Mouse (Mus musculus): ENCODE results near the gene Srbd1. TPM values are rescaled to one million over a fixed set of nuclear protein-coding genes. Genes with fewer than 3 reads are reported as not detected.

The Srbd1 gene
- polyA plus RNA-seq, 2 experiments, result 8.1 to 10.2 TPM

GRCm38 (mm10) chr17:85981869-85982268, 163.1 kb downstream of the Srbd1 start:
- ATAC-seq (ENCODE audit: low FRiP score, low read depth), result no peak

GRCm38 (mm10) chr17:85978876-85979275, 166.1 kb downstream of the Srbd1 start:
- WGBS, result 47% methylated on average over 8 of the region's 8 CpGs
- no peak overlapping the region for H3K4me2 ChIP-seq (replicated peaks; ENCODE audit: low read depth, low read length, severe bottlenecking)
- no peak for TF ChIP-seq POLR2A (IDR thresholded peaks at IDR 0.05; ENCODE audit: borderline replicate concordance, extremely low read depth, insufficient read depth, insufficient read length)

More at GRCm38 (mm10) chr17:85981869-85982268, 163.1 kb downstream of the Srbd1 start:
- Histone ChIP-seq H3K4me3 (replicated peaks; ENCODE audit: low read length) (no peak overlapping the region), H3K36me3 (ENCODE audit: control insufficient read depth, insufficient read depth, low read length) (no peaks in the 10 kb centered on the region; the same call in 1 of the 2 replicates), H3K4me2 (replicated peaks; ENCODE audit: low read depth, low read length, severe bottlenecking) (no peak overlapping the region), H3K9ac (ENCODE audit: low read depth, low read length, severe bottlenecking) (no peak overlapping the region), H3K27me3 (ENCODE audit: control insufficient read depth, insufficient read depth, low read length) (no peaks in the 10 kb centered on the region), H3K27ac (replicated peaks; ENCODE audit: low read depth, low read length) (no peak overlapping the region), H3K9me3 (ENCODE audit: control insufficient read depth, low read length) (no peaks in the 10 kb centered on the region), H3K4me1 (ENCODE audit: control insufficient read depth, insufficient read depth, low read length) (peaks cover 7% of the 10 kb centered on the region; the same call in 1 of the 2 replicates)
- WGBS, result 90% methylated on average over 3 of the region's 3 CpGs
- no peak for TF ChIP-seq POLR2A (IDR thresholded peaks at IDR 0.05; ENCODE audit: borderline replicate concordance, extremely low read depth, insufficient read depth, insufficient read length)
- DNase-seq (ENCODE audit: low spot score), result no peak

GRCm38 (mm10) chr17:85975077-85975476, 169.9 kb downstream of the Srbd1 start:
- Histone ChIP-seq H3K27ac (replicated peaks; ENCODE audit: low read depth, low read length) (no peak overlapping the region), H3K9me3 (ENCODE audit: control insufficient read depth, low read length) (no peaks in the 10 kb centered on the region), H3K27me3 (ENCODE audit: control insufficient read depth, insufficient read depth, low read length) (no peaks in the 10 kb centered on the region), H3K36me3 (ENCODE audit: control insufficient read depth, insufficient read depth, low read length) (no peaks in the 10 kb centered on the region), H3K4me3 (replicated peaks; ENCODE audit: low read length) (no peak overlapping the region), H3K9ac (ENCODE audit: low read depth, low read length, severe bottlenecking) (no peak overlapping the region), H3K4me2 (replicated peaks; ENCODE audit: low read depth, low read length, severe bottlenecking) (no peak overlapping the region), H3K4me1 (ENCODE audit: control insufficient read depth, insufficient read depth, low read length) (peaks cover 8% of the 10 kb centered on the region)
- TF ChIP-seq POLR2A (IDR thresholded peaks at IDR 0.05; ENCODE audit: borderline replicate concordance, extremely low read depth, insufficient read depth, insufficient read length), result no peak
- WGBS, result 62% methylated on average over 5 of the region's 5 CpGs
- no peak for ATAC-seq (ENCODE audit: low FRiP score, low read depth)
- DNase-seq (ENCODE audit: low spot score), result peak; percentile 21

More at GRCm38 (mm10) chr17:85978876-85979275, 166.1 kb downstream of the Srbd1 start:
- Histone ChIP-seq H3K4me3 (replicated peaks; ENCODE audit: low read length) (no peak overlapping the region), H3K27me3 (ENCODE audit: control insufficient read depth, insufficient read depth, low read length) (no peaks in the 10 kb centered on the region), H3K36me3 (ENCODE audit: control insufficient read depth, insufficient read depth, low read length) (no peaks in the 10 kb centered on the region), H3K9me3 (ENCODE audit: control insufficient read depth, low read length) (no peaks in the 10 kb centered on the region), H3K4me1 (ENCODE audit: control insufficient read depth, insufficient read depth, low read length) (peaks cover 3% of the 10 kb centered on the region; the same call in 1 of the 2 replicates), H3K9ac (ENCODE audit: low read depth, low read length, severe bottlenecking) (no peak overlapping the region), H3K27ac (replicated peaks; ENCODE audit: low read depth, low read length) (no peak overlapping the region)
- no peak for DNase-seq (ENCODE audit: low spot score)
- ATAC-seq (ENCODE audit: low FRiP score, low read depth), result no peak

GRCm38 (mm10) chr17:85974591-85974990, 170.4 kb downstream of the Srbd1 start:
- DNase-seq (ENCODE audit: low spot score) (no peak), ATAC-seq (ENCODE audit: low FRiP score, low read depth) (no peak)
- H3K27me3 ChIP-seq (ENCODE audit: control insufficient read depth, insufficient read depth, low read length), result no peaks in the 10 kb centered on the region
- WGBS, result 94% methylated on average over 8 of the region's 8 CpGs
- no peak for TF ChIP-seq POLR2A (IDR thresholded peaks at IDR 0.05; ENCODE audit: borderline replicate concordance, extremely low read depth, insufficient read depth, insufficient read length)
- H3K4me1 ChIP-seq (ENCODE audit: control insufficient read depth, insufficient read depth, low read length), result peaks cover 8% of the 10 kb centered on the region
- no peaks in the 10 kb centered on the region for H3K36me3 ChIP-seq (ENCODE audit: control insufficient read depth, insufficient read depth, low read length)
- H3K27ac ChIP-seq (replicated peaks; ENCODE audit: low read depth, low read length), result no peak overlapping the region
- no peak overlapping the region for H3K9ac ChIP-seq (ENCODE audit: low read depth, low read length, severe bottlenecking)
- H3K4me2 ChIP-seq (replicated peaks; ENCODE audit: low read depth, low read length, severe bottlenecking), result no peak overlapping the region
- no peaks in the 10 kb centered on the region for H3K9me3 ChIP-seq (ENCODE audit: control insufficient read depth, low read length)
- no peak overlapping the region for H3K4me3 ChIP-seq (replicated peaks; ENCODE audit: low read length)

- DNase-seq (ENCODE audit: low spot score), result no peak
- Histone ChIP-seq H3K4me2 (replicated peaks; ENCODE audit: low read depth, low read length, severe bottlenecking) (no peak overlapping the region), H3K27me3 (ENCODE audit: control insufficient read depth, insufficient read depth, low read length) (no peaks in the 10 kb centered on the region), H3K9me3 (ENCODE audit: control insufficient read depth, low read length) (no peaks in the 10 kb centered on the region), H3K36me3 (ENCODE audit: control insufficient read depth, insufficient read depth, low read length) (no peaks in the 10 kb centered on the region), H3K9ac (ENCODE audit: low read depth, low read length, severe bottlenecking) (no peak overlapping the region), H3K4me1 (ENCODE audit: control insufficient read depth, insufficient read depth, low read length) (peaks cover 8% of the 10 kb centered on the region), H3K27ac (replicated peaks; ENCODE audit: low read depth, low read length) (no peak overlapping the region), H3K4me3 (replicated peaks; ENCODE audit: low read length) (no peak overlapping the region)
- WGBS, result 46% methylated on average over 4 of the region's 4 CpGs
- no peak for ATAC-seq (ENCODE audit: low FRiP score, low read depth)
- TF ChIP-seq POLR2A (IDR thresholded peaks at IDR 0.05; ENCODE audit: borderline replicate concordance, extremely low read depth, insufficient read depth, insufficient read length), result no peak
Measured at GRCm38 (mm10) chr17:85971120-85971519, 173.9 kb downstream of the Srbd1 start.

- peaks cover 5% of the 10 kb centered on the region for H3K4me1 ChIP-seq (ENCODE audit: control insufficient read depth, insufficient read depth, low read length)
- no peak for DNase-seq (ENCODE audit: low spot score)
Measured at GRCm38 (mm10) chr17:85961653-85962052, 183.3 kb downstream of the Srbd1 start.

More at GRCm38 (mm10) chr17:85961653-85962052, 183.3 kb downstream of the Srbd1 start:
- no peak for TF ChIP-seq POLR2A (IDR thresholded peaks at IDR 0.05; ENCODE audit: borderline replicate concordance, extremely low read depth, insufficient read depth, insufficient read length)
- no peaks in the 10 kb centered on the region for H3K27me3 ChIP-seq (ENCODE audit: control insufficient read depth, insufficient read depth, low read length)
- no peak overlapping the region for H3K4me3 ChIP-seq (replicated peaks; ENCODE audit: low read length)
- 74% methylated on average over 6 of the region's 6 CpGs for WGBS
- H3K9ac ChIP-seq (ENCODE audit: low read depth, low read length, severe bottlenecking), result no peak overlapping the region
- H3K27ac ChIP-seq (replicated peaks; ENCODE audit: low read depth, low read length), result no peak overlapping the region
- H3K4me2 ChIP-seq (replicated peaks; ENCODE audit: low read depth, low read length, severe bottlenecking), result no peak overlapping the region
- H3K36me3 ChIP-seq (ENCODE audit: control insufficient read depth, insufficient read depth, low read length), result no peaks in the 10 kb centered on the region
- ATAC-seq (ENCODE audit: low FRiP score, low read depth), result no peak
- no peaks in the 10 kb centered on the region for H3K9me3 ChIP-seq (ENCODE audit: control insufficient read depth, low read length)

All from limb, embryonic 14.5 days (tissue).